Comparison of ENCODE assay signal across 8 mouse cellular contexts in genomic region chr11:57011691-57012039, GRCm38 (mm10). TPM values are rescaled to one million over a fixed set of nuclear protein-coding genes. Genes with fewer than 3 reads are reported as not detected.
A peak's percentile ranks its signal among the peaks of the same experiment; 100 is the strongest.
DNase-seq lines count a peak whose midpoint lies in the region; ATAC-seq lines count a peak whose summit lies in the region.

No protein-coding gene starts in this region.

- H3K27ac ChIP-seq in neural tube, embryonic 13.5 days (replicated peaks): peak overlapping the region; percentile 77

- ATAC-seq in neural tube, embryonic 13.5 days (ENCODE audit: low read depth): peak; percentile 88

- DNase-seq in lung, postnatal 10 days: peak; percentile 10
- no peak for DNase-seq in lung, adult 18-20 months
- DNase-seq in heart, postnatal 10 days: peak; percentile 18 to 23
- peak; percentile 60 to 62 for DNase-seq in left cerebral cortex, adult 8-10 months (ENCODE audit: low spot score in 2 of 2)
- DNase-seq in ovary, adult 18-20 months (ENCODE audit: low spot score): no peak
- DNase-seq in gastrocnemius, postnatal 4 days (ENCODE audit: low spot score in 2 of 2): no peak
- no peak for DNase-seq in adrenal gland, postnatal 36 days

- WGBS in neural tube, embryonic 13.5 days: 2% methylated on average over 11 of the region's 11 CpGs

- peaks cover 34% of the 10 kb centered on the region for H3K4me1 ChIP-seq in neural tube, embryonic 13.5 days (replicated peaks)

- peak overlapping the region; percentile 59 for H3K4me2 ChIP-seq in neural tube, embryonic 13.5 days

- H3K27me3 ChIP-seq in neural tube, embryonic 13.5 days: no peaks in the 10 kb centered on the region

- intact Hi-C loops in heart, postnatal 10 days (cut with DNase I): no loop called here

- 0 out of 2 replicates have a peak, but pooled peaks cover 4% of the 10 kb centered on the region for H3K36me3 ChIP-seq in neural tube, embryonic 13.5 days

- H3K9me3 ChIP-seq in neural tube, embryonic 13.5 days: no peaks in the 10 kb centered on the region

- peak overlapping the region; percentile 43 for H3K4me3 ChIP-seq in neural tube, embryonic 13.5 days

- peak overlapping the region; percentile 79 for H3K9ac ChIP-seq in neural tube, embryonic 13.5 days

RNA-seq across cellular contexts. Expression of gene Gria1, which starts 0.5 kb away (rescaled TPM):
- under 1 TPM; 0.36 to 0.55 TPM for total RNA-seq in heart, postnatal 10 days (2021)
- total RNA-seq in left cerebral cortex, adult 8-10 months (2022): 100 to 1,000 TPM; 226 to 288 (median 261) TPM
- 23.3 and 28.1 TPM in 2 replicates for polyA plus RNA-seq in neural tube, embryonic 13.5 days (2015; fragmentation: Nextera tagmentation; extraction: Ambion mirVana)
- total RNA-seq in gastrocnemius, postnatal 4 days (2021): under 1 TPM; 0.20 to 0.21 TPM
- total RNA-seq in adrenal gland, postnatal 36 days (2021): under 1 TPM; 0.20 to 0.26 TPM

Comparison
In these comparisons a context has a peak if more than half of its experiments do, and no peak if none do; other contexts are left out.
1. DNase-seq: peak in lung, postnatal 10 days (single experiment), heart, postnatal 10 days (2 of 2) and left cerebral cortex, adult 8-10 months (2 of 2); none in lung, adult 18-20 months (0 of 2), ovary, adult 18-20 months (single experiment), gastrocnemius, postnatal 4 days (0 of 2) and adrenal gland, postnatal 36 days (0 of 2).
2. RNA of gene Gria1, which starts 0.5 kb away (total RNA-seq): 226 to 288 TPM in left cerebral cortex, adult 8-10 months; 0.36 to 0.55 TPM in heart, postnatal 10 days, 0.20 to 0.26 TPM in adrenal gland, postnatal 36 days and 0.20 to 0.21 TPM in gastrocnemius, postnatal 4 days; every median in the first group is over 100 times any median in the second.